Mouse (Mus musculus): ENCODE data around the gene Ifit1bl1. TPM values are rescaled to one million over a fixed set of nuclear protein-coding genes. Genes with fewer than 3 reads are reported as not detected.

The Ifit1bl1 gene
- polyA plus RNA-seq (2012; fragmentation: generic; extraction: Trizol), result under 1 TPM; 0.01 to 0.44 TPM

GRCm38 (mm10) chr19:34601888-34602287, at the start of gene Ifit1bl1:
Gene Ifit1bl1, minus strand, starts transcription at chr19:34601956.

GRCm38 (mm10) chr19:34640623-34641022, 38.9 kb upstream of the Ifit1bl1 start, which contains the start of the genes Ifit1bl2 and Ifit1:
Gene Ifit1bl2, minus strand, starts transcription at chr19:34640743.
Gene Ifit1, plus strand, starts transcription at chr19:34640871.

GRCm38 (mm10) chr19:34607237-34608051, 5.7 kb upstream of the Ifit1bl1 start, which contains the start of gene Ifit3b:
Gene Ifit3b, plus strand, starts transcription at chr19:34607970.

GRCm38 (mm10) chr19:34583126-34583766, 18.5 kb downstream of the Ifit1bl1 start, which contains the start of gene Ifit3:
Gene Ifit3, plus strand, starts transcription at chr19:34583531.

GRCm38 (mm10) chr19:34550534-34551223, 51.1 kb downstream of the Ifit1bl1 start, which contains the start of gene Ifit2:
Gene Ifit2, plus strand, starts transcription at chr19:34550694.

Other genes starting within 250 kb of the Ifit1bl1 start
- under 1 TPM in 1 of 2 experiments, not detected in 1; 0.17 TPM for gene Ch25h, start 126.8 kb downstream of the Ifit1bl1 start, polyA plus RNA-seq (2012; fragmentation: generic; extraction: Trizol)
- gene Lipa, start 74.5 kb downstream of the Ifit1bl1 start, polyA plus RNA-seq (2012; fragmentation: generic; extraction: Trizol), result 100 to 1,000 TPM in 1 of 2 experiments, 1 to 10 TPM in 1; 5.8 to 110 TPM
- 1 to 10 TPM in 1 of 2 experiments, under 1 TPM in 1; 0.27 to 2.7 TPM for gene Ifit2, start 51.3 kb downstream of the Ifit1bl1 start, polyA plus RNA-seq (2012; fragmentation: generic; extraction: Trizol)
- 10 to 100 TPM in 1 of 2 experiments, under 1 TPM in 1; 0.20 to 32.7 TPM for gene Ifit3, start 18.4 kb downstream of the Ifit1bl1 start, polyA plus RNA-seq (2012; fragmentation: generic; extraction: Trizol)
- 1 to 10 TPM in 1 of 2 experiments, under 1 TPM in 1; 0.09 to 8.8 TPM for gene Ifit3b, start 6.0 kb upstream of the Ifit1bl1 start, polyA plus RNA-seq (2012; fragmentation: generic; extraction: Trizol)
- gene Ifit1bl2, start 38.8 kb upstream of the Ifit1bl1 start, polyA plus RNA-seq (2012; fragmentation: generic; extraction: Trizol), result under 1 TPM in 1 of 2 experiments, not detected in 1; 0.18 TPM
- gene Ifit1, start 38.9 kb upstream of the Ifit1bl1 start, polyA plus RNA-seq (2012; fragmentation: generic; extraction: Trizol), result 1 to 10 TPM in 1 of 2 experiments, under 1 TPM in 1; 0.08 to 7.0 TPM
- gene Slc16a12, start 145.3 kb upstream of the Ifit1bl1 start, polyA plus RNA-seq (2012; fragmentation: generic; extraction: Trizol), result not detected